Mouse (Mus musculus) ZHBTc4 (cell line): ENCODE measurements around the gene Lix1l.
"Not testable (repeated sequence)": the region's sequence is repeated elsewhere in the genome, so short reads cannot be mapped to it uniquely, and the experiment has no call there.

Experiments used
- DNase-seq: peaks from one replicate; pipeline ENCODE4 v3.0.0-alpha.2; 2011; ENCODE audit warnings: low read depth, low spot score

The Lix1l gene

GRCm38 (mm10) chr3:96581771-96582515 is 19.0 kb upstream of the Lix1l start:
- DNase-seq: no peak

GRCm38 (mm10) chr3:96583386-96583785 is 17.6 kb upstream of the Lix1l start:
- no peak for DNase-seq

DNA sequence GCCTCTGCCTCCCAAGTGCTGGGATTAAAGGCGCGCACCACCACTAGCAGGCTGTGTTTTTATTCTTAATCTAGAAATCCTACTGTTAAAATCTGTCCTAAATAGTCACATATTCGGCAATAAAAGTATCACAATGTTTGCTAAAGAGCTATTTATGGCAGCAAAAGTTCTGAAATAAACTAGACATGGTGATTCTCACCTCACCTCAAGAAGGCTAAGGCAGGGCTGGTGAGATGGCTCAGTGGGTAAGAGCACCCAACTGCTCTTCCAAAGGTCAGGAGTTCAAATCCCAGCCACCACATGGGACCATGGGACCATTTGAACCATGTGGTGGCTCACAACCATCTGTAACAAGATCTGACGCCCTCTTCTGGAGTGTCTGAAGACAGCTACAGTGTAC is 10.3 kb upstream of the Lix1l start:
- DNase-seq: no peak

DNA sequence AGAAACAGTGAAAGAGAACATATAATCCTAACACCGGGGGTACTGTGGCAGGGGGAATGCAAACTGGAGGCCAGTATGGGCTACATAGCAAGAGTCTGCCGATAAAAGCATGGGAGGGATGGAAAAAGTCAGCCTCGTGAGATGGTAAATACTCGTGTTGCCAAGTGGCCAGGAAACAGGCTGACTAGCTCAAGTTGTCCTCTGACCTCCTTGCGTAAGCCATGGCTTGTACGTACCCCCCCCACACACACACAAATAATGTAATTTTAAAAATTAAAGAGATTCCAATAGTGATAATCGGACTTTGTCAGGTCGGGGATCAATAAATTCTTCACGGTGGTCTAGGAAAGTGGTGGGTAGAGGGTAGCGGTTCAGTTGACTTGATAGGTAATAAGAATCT is 7.6 kb upstream of the Lix1l start:
- DNase-seq: no peak

DNA sequence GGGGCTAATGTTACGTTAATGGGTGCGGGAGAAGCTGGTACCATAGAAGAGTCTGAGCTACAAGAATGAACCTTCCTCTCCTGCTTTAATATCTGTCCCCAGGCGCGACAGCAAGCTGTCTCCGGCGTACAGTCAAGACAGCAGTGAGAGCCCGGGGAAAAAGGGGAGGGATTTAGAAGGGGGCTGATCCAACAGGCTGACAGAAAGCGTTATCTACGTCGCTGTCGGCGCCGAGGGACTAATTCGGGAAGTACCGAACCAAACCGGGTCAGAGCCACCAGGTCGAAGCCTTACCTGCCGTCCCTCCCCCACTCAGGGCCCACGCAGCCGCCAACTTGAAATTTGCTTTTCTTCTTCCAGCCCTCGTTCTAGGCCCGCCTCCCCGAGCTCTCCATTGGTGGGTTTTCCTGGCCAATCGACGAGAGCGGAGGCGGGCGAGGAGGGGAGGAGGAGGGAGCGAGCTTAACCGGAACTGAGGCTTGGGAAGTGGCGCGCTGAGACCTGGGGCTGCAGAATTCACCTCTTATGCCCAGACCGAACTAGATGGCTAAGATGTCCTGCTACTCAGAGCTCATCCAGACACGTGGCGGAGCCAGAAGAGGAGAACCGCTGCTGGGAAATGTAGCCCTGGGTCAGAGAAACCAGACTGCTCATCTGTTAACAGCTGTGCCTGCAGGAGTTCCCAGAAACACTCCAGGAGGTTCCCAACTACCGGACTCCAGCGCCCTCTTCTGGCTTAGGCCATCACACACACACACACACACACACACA is 7.0 kb upstream of the Lix1l start, which contains the start of gene Polr3gl:
Gene Polr3gl, minus strand, starts transcription at position 392 of the 771 bp plus-strand sequence.
- DNase-seq: peak; percentile 97

GRCm38 (mm10) chr3:96594851-96595250 is 6.1 kb upstream of the Lix1l start:
- DNase-seq: no peak

GRCm38 (mm10) chr3:96595661-96596060 is 5.3 kb upstream of the Lix1l start:
- no peak for DNase-seq

DNA sequence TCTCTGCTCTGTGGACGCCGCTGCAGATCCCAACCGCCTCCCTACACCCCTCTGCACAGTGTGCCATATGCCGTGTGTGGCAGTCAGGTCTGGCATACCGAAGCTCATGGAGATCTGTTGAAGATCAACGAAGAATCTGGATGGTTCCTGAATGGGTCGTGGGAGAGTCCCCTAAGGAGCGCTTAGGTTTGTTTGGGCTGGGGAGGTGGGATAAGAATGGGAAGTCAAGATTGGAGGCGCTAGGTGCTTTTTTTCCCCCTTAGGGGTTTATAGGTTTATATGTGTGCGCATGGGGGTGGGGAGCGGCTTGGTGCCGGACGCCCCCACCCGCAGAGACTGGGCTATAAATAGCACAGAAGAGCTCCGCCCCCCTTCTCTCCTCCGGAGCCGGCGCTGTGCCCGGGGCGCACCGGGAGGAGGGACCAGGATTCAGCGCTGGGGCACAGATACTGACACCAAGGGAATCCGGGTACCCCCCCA is 4.7 kb upstream of the Lix1l start, which contains the start of gene Ankrd34a:
Gene Ankrd34a, plus strand, starts transcription at position 409 of the 480 bp plus-strand sequence.
- DNase-seq: no peak

- DNase-seq: no peak
These were observed 4.1 kb upstream of the Lix1l start for GRCm38 (mm10) chr3:96596855-96597254.

GRCm38 (mm10) chr3:96597435-96597891 is 3.5 kb upstream of the Lix1l start:
- DNase-seq: peak; percentile 52

DNA sequence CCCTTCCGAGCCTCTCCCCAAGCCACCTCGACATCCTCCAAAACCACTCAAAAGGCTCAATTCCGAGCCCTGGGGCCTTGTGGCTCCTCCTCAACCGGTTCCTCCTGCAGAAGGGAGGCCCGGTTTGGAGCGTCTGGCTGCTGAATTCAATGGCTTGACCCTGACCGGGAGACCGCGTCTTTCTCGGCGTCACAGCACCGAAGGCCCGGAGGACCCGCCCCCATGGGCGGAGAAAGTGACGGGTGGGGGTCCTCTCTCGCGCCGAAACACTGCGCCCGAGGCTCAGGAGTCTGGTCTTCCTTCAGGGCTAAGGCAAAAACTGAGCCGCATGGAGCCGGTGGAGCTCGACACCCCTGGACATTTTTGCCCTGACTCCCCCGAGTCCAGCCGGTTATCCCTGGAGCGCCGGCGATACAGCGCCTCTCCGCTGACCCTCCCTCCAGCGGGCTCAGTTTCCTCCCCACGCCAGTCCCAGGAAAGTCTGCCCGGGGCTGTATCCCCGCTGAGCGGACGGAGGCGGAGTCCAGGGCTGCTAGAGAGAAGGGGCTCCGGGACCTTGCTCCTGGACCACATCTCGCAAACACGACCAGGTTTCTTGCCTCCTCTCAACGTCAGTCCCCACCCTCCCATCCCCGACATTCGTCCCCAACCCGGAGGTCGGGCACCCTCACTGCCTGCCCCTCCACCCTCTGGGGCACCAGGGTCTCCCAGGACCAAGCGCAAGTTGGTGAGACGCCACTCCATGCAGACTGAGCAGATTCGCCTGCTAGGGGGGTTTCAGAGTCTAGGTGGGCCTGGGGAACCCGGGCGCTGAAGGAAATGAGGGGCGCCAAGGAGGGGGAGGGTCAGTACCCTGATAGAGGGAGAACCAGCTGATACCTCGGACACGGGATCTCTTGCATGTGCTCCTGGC is 2.5 kb upstream of the Lix1l start:
- DNase-seq: peak; percentile 70

GRCm38 (mm10) chr3:96599069-96599393 is 1.9 kb upstream of the Lix1l start:
- DNase-seq: no peak

- no peak for DNase-seq
These were observed 1.5 kb upstream of the Lix1l start for GRCm38 (mm10) chr3:96599411-96599810.

GRCm38 (mm10) chr3:96601251-96601787 is 370 bp downstream of the Lix1l start:
- DNase-seq: peak; percentile 34

- DNase-seq: no peak
These were observed 1.2 kb downstream of the Lix1l start for GRCm38 (mm10) chr3:96601941-96602703.

- no peak for DNase-seq
These were observed 1.7 kb downstream of the Lix1l start for GRCm38 (mm10) chr3:96602704-96603084.

- no peak for DNase-seq
These were observed 2.4 kb downstream of the Lix1l start for GRCm38 (mm10) chr3:96603311-96603710.

- DNase-seq: not testable (repeated sequence)
These were observed 5.1 kb downstream of the Lix1l start for GRCm38 (mm10) chr3:96606007-96606406.

DNA sequence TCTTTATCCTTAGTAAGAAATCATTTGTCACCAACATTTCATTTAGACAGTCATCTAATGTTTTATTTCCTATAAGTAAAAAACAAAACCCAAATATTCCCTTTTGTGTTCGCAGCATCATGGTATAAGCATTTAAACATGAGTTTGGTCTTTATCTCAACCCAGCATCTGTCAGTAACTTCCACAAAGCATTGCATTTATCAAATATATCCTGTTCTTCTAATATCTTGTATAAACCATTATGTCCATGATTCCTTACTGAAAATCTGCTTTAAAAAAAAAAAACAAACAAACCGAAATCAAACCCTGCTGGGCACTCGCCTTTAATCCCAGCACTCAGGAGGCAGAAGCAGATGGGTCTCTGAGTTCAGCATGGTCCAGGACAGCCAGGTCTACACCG is 5.7 kb downstream of the Lix1l start:
- DNase-seq: no peak

DNA sequence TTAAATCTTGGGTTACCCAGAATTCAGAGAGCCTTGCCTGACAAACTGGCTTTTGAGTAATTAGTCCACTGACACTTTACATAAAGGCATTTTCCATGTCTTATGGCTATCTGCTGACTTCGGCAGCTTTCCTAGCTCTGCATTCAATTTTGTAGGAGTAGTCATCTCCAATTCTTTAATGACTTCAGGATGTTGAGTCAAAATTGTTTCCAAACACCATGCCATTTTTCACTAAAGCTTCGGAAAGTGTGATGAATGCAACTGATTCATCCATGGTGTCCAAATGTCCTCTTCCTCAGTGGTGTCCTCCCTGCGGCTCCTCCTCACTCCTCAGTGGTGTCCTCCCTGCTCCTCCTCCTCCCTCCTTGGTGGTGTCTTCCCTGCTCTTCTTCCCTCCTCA is 17.0 kb downstream of the Lix1l start:
- DNase-seq: no peak

GRCm38 (mm10) chr3:96623201-96623600 is 22.3 kb downstream of the Lix1l start:
- DNase-seq: peak; percentile 66
